Mouse (Mus musculus) ES-E14 (cell line): Measurements from ENCODE around the gene Cysrt1. TPM values are rescaled to one million over a fixed set of nuclear protein-coding genes. Genes with fewer than 3 reads are reported as not detected.

Experiments used
- DNase-seq: peaks from one replicate; pipeline ENCODE4 v3.0.0-alpha.2; 2013; ENCODE audit warnings: low read depth, low spot score
- H3K27ac ChIP-seq: 2 replicates; pipeline ENCODE4 v1.5.1; 2012; ENCODE audit warnings: low read depth, mild to moderate bottlenecking, low read length, moderate library complexity, mixed read lengths; ENCODE audit not compliant: poor library complexity, insufficient read depth, severe bottlenecking
- H3K36me3 ChIP-seq: 2 replicates; pipeline ENCODE4 v1.6.1; 2012; ENCODE audit warnings: mild to moderate bottlenecking, low read length, moderate library complexity, mixed read lengths; ENCODE audit not compliant: control insufficient read depth, poor library complexity, insufficient read depth, severe bottlenecking
- H3K4me1 ChIP-seq, 2 experiments: fragments of 150-350 bp in 1 of 2; sonication (generic) in 1 of 2; 2 replicates each; pipeline ENCODE4 v1.6.1; 2012; ENCODE audit warnings: low read length in 2 of 2, mild to moderate bottlenecking in 1 of 2, mixed read lengths in 1 of 2; ENCODE audit not compliant: control insufficient read depth in 2 of 2, insufficient read depth in 2 of 2, poor library complexity in 1 of 2
- H3K4me3 ChIP-seq, 2 experiments: fragments of 150-350 bp in 1 of 2; sonication (generic) in 1 of 2; 2 replicates each; pipeline ENCODE4 v1.5.1; 2012; ENCODE audit warnings: low read length in 2 of 2, low read depth in 1 of 2, mild to moderate bottlenecking in 1 of 2, mixed read lengths in 1 of 2; ENCODE audit not compliant: insufficient read depth in 1 of 2, poor library complexity in 1 of 2, severe bottlenecking in 1 of 2
- H3K9ac ChIP-seq: 2 replicates; pipeline ENCODE4 v1.6.1; 2012; ENCODE audit warnings: low read depth, mild to moderate bottlenecking, low read length, mixed read lengths; ENCODE audit not compliant: poor library complexity, insufficient read depth, severe bottlenecking
- H3K9me3 ChIP-seq: fragments of 150-350 bp; sonication (generic); 2 replicates; pipeline ENCODE4 v1.6.1; 2012; ENCODE audit warnings: low read depth, mild to moderate bottlenecking, low read length; ENCODE audit not compliant: control insufficient read depth, insufficient read depth
- CHD2 ChIP-seq: IDR thresholded peaks from 2 replicates; pipeline ENCODE4 v1.6.1; 2014; ENCODE audit warnings: mild to moderate bottlenecking, low read depth, low read length, inconsistent platforms
- HCFC1 ChIP-seq: IDR thresholded peaks from 2 replicates; pipeline ENCODE4 v1.6.1; 2012; ENCODE audit warnings: low read length, inconsistent platforms, borderline replicate concordance; ENCODE audit not compliant: insufficient read depth
- MAFK ChIP-seq: IDR thresholded peaks from 2 replicates; pipeline ENCODE4 v1.6.1; 2014; ENCODE audit warnings: mild to moderate bottlenecking, low read depth, low read length, inconsistent platforms; ENCODE audit not compliant: insufficient read depth
- ZC3H11A ChIP-seq: IDR thresholded peaks from 2 replicates; pipeline ENCODE4 v1.6.1; 2012; ENCODE audit warnings: low read depth, mild to moderate bottlenecking, inconsistent platforms, low read length, borderline replicate concordance
- ZNF384 ChIP-seq: IDR thresholded peaks from 2 replicates; pipeline ENCODE4 v1.6.1; 2012; ENCODE audit warnings: low read depth, low read length, inconsistent platforms
- in situ Hi-C, 2 experiments: fragments of 600-800 bp; cut with MboI; formaldehyde crosslinking; loops; one replicate each; pipeline ENCODE4 v1.15.1; 2025; ENCODE audit warnings: low sequenced_read_pairs in 2 of 2, inconsistent platforms in 1 of 2; ENCODE audit not compliant: unreplicated experiment in 2 of 2
- total RNA-seq: library from RNA; depleted of rRNA; stranded (reverse); fragments of 300-350 nt; gene quantifications from 2 replicates; pipeline ENCODE4 v1.2.3, GENCODE M21; 2012

Gene Cysrt1
- total RNA-seq, 1 experiment: 0.58 TPM

GRCm38 (mm10) chr2:25223681-25224491 lies 18.4 kb downstream of the Cysrt1 start:
- Histone ChIP-seq H3K36me3 (peaks cover 25% of the 10 kb centered on the region), H3K4me3 (peak overlapping the region; percentile 87 to 98), H3K4me1 (peaks cover 6 to 19% of the 10 kb centered on the region in 2 experiments; a peak in 3 of 4 replicates), H3K9me3 (no peaks in the 10 kb centered on the region), H3K9ac (peak overlapping the region; percentile 99), H3K27ac (peak overlapping the region; percentile 98)
- no peak for TF ChIP-seq CHD2
- peak; percentile 82; the same call in 1 of the 2 replicates for TF ChIP-seq MAFK
- no peak for TF ChIP-seq ZC3H11A
- peak; percentile 65 for DNase-seq
- in situ Hi-C loops: no loop called here

DNA sequence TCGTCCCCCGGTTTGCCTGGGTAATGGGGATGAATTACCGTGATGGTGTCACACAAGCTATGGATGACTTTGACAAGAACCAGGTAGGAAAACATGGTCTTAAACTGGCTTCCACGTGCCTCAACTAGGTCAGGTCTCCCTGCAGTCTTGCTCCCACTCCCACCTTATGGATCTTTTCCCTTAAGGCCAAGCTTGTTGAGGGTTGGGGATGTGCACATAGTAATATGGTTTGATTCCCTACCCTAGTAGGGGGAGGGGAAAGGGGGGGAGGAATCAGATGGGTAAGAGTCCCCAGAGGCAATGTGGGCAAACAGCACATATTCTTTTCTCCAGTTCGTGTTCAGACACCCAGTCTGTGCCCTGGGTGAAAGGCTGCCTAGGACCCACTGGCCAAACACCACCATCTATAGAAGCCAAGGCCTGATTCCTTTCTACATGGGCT lies 20.9 kb downstream of the Cysrt1 start:
- Histone ChIP-seq H3K4me3 (no peak overlapping the region), H3K4me1 (peaks cover 3 to 11% of the 10 kb centered on the region in 2 experiments; a peak in 1 of 4 replicates), H3K36me3 (peaks cover 25% of the 10 kb centered on the region), H3K9me3 (no peaks in the 10 kb centered on the region), H3K9ac (no peak overlapping the region), H3K27ac (no peak overlapping the region)
- 0 out of 2 replicates have a peak, but pooled peaks have one; percentile 19 for TF ChIP-seq CHD2
- no peak for TF ChIP-seq HCFC1
- no peak for DNase-seq
- in situ Hi-C loops: no loop called here

DNA sequence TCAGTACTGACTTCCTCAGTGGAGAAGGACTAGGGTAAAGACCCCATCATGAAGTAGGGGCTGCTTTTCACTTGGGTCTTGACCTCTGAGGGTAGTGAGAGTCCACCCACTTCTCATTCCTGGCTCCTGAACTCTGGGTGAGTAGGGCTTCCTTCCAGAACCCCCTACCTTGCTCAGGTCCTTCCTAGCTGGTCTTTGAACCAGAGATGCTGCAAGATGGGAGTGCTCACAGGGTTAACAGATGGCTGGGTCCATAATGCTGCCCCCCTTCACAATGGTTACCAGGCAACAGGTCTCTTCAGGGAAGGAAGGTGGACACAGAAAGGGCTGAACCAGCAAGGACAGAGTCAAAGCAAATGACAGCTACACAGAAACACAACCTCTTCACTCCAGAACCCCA lies 23.8 kb downstream of the Cysrt1 start, which contains the start of gene Fam166a:
Fam166a (plus strand) TSS at position 301 of the 400 bp plus-strand sequence.
- H3K9me3 ChIP-seq: no peaks in the 10 kb centered on the region
- in situ Hi-C loops: no loop called here
- H3K4me1 ChIP-seq: peaks cover 3 to 18% of the 10 kb centered on the region in 2 experiments; a peak in 2 of 4 replicates
- DNase-seq: no peak
- H3K9ac ChIP-seq: no peak within 1 kb of the TSS
- no peak within 1 kb of the TSS for H3K27ac ChIP-seq
- TF ChIP-seq HCFC1 (no peak), CHD2 (no peak), ZC3H11A (no peak), ZNF384 (no peak), MAFK (no peak)
- H3K4me3 ChIP-seq: no peak within 1 kb of the TSS
- H3K36me3 ChIP-seq: peaks cover 19% of the 10 kb centered on the region

DNA sequence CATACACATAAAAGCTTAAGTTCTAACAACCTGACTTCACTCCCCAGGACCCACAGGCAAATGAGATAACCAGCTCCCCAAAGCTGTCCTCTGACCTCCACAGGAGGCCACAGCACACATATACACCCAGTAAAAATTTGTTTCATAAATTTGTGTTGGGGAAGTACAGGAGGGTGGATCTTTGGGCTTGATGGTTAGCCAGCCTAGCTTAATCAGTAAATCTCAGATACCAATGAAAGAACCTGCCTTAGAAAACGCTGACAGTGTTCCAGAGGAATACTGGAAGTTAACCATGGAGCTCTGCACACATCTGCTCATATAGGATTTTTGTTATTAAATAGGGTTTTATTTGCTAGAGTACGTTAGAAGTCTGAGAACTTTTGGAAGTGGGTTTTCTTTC lies 24.6 kb downstream of the Cysrt1 start:
- H3K27ac ChIP-seq: no peak overlapping the region
- H3K9me3 ChIP-seq: no peaks in the 10 kb centered on the region
- in situ Hi-C loops: no loop called here
- H3K4me1 ChIP-seq: peaks cover 3 to 21% of the 10 kb centered on the region in 2 experiments; a peak in 2 of 4 replicates
- H3K9ac ChIP-seq: no peak overlapping the region
- no peak overlapping the region for H3K4me3 ChIP-seq
- TF ChIP-seq ZNF384: no peak
- no peak for TF ChIP-seq CHD2
- no peak for TF ChIP-seq HCFC1
- TF ChIP-seq MAFK: no peak
- no peak for TF ChIP-seq ZC3H11A
- no peak for DNase-seq
- H3K36me3 ChIP-seq: peaks cover 12% of the 10 kb centered on the region

GRCm38 (mm10) chr2:25214444-25214843 lies 27.8 kb downstream of the Cysrt1 start, which contains the start of gene Stpg3:
Stpg3 (minus strand) TSS chr2:25214637.
- in situ Hi-C loops: no loop called here
- Histone ChIP-seq H3K36me3 (0 out of 2 replicates have a peak, but pooled peaks cover 2% of the 10 kb centered on the region), H3K9me3 (no peaks in the 10 kb centered on the region), H3K9ac (peak within 1 kb of the TSS; percentile 55), H3K4me1 (peaks cover 8 to 10% of the 10 kb centered on the region in 2 experiments; a peak in 2 of 4 replicates), H3K4me3 (peak within 1 kb of the TSS; percentile 19 to 59), H3K27ac (no peak within 1 kb of the TSS)
- no peak for DNase-seq
- TF ChIP-seq ZNF384 (no peak), HCFC1 (no peak), ZC3H11A (no peak), CHD2 (no peak), MAFK (no peak)
